Mouse (Mus musculus) left cerebral cortex, postnatal 14 days (tissue): ENCODE measurements around the gene Gnai2. TPM values are rescaled to one million over a fixed set of nuclear protein-coding genes. Genes with fewer than 3 reads are reported as not detected.

ENCODE experiments used
- DNase-seq, 2 experiments: peaks; one replicate each; pipeline ENCODE4 v3.0.0; 2021 to 2022; ENCODE audit warnings: low spot score in 2 of 2, mixed read lengths in 1 of 2
- intact Hi-C: fragments of 180-260 bp; cut with DNase I; formaldehyde crosslinking; loops from one replicate; pipeline ENCODE4 v1.15.1; 2025
- total RNA-seq, 2 experiments: library from RNA; stranded (reverse); gene quantifications; 2 replicates each; pipeline ENCODE4 v1.2.3; 2021

Gnai2 gene
- total RNA-seq, 2 experiments from 2014 or later = 205 to 220 TPM

DNA sequence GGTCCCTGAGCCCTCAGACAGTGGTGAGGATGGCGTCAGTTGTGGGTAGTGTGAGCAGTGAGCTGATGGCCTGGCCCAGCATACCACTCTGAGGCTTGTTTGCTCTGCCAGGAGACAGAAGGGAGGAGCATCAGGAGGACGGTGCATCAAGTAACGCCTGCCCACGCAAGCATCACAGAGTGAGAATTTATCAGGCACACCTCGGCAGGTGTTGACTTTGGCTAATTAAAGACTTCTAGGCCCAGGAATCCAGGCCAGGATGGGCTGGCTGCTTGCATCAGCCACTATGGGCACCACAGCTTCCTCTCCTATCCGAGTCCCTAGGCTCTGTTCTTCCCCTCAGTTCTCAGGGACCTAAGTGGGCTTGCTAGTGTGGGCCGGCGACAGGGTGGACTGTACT, 27.2 kb upstream of the Gnai2 start:
- intact Hi-C loops = no loop called here
- no peak for DNase-seq

DNA sequence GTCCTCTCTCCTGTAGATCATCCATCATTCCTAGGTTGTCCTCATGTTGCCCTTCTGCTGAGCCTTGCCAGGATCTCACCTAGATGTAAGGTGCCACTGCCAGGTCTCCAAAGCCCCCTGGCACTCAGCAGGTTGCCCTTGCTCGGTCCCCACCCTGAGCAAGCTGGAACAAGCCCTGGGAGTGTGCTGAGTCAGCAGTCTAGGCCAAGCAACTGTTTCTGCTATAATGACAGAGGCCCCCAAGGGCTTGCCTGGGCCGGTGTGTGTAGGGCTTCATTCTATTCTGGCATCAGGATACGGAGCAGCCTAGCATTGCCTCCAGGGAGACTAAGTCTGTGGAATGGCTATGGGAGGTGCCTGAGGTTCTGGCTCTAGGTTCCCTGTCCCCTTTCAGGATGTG, 25.6 kb upstream of the Gnai2 start:
- no peak for DNase-seq
- intact Hi-C loops = no loop called here

DNA sequence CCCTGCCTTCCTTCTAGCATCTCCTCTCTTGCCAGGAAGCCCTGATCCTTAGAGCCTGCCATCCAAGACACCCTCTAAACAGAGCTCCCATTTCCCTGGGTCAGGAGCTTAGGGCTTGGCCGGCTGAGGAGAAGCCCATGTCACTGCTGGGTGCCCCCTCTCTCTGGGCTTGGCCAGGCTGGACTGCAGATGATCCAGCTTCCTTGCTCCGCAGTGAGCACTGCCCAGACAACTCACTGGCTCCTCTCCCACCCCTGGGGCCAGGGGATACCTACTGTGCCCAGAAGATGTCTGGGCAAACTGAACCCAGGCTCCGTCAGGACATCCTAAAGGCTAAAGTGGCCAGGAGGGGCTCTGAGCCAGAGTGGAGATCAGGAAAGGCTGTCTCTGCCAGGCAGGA, 24.8 kb upstream of the Gnai2 start:
- intact Hi-C loops = no loop called here
- DNase-seq = no peak

DNA sequence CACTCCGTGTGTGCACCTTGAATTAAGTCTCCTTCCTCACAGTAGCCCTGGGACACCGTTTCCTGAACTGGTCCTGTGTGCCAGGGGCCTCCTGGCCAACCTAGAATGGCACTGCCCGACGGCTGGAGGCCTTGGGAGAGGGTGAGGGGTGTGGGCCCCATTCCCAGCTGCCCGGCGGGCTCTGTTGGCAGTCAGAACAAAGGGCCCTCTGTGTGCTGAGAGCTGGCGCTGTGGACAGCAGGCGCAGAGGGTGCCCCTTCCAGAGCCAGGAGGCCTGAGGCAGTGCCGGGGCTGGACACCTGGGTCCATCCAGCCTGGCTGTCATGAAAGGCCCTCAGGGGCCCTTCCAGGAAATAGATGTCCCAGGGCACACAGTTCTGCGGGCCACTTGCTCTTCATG, 24.4 kb upstream of the Gnai2 start:
- peak; percentile 63 to 73 for DNase-seq
- intact Hi-C loops = no loop called here

DNA sequence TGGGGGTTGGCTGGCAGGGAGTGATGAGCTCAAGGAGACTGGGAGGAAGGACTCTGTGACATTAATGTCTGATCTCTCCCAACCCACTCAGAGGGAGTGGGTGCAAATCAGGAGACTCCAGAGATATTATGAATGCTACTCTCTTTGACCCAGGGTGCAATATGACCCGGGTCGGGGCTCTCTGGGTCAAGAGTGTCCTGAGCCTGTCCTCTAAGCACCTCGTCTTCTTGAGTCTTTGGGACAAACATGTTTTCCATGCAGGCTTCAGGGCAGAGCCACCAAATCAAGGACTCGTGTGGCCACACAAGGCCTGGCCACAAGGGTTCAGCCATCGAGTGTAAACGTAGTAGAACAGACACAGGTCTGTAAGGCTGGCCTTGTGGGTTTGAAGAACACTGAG, 22.9 kb upstream of the Gnai2 start:
- no peak for DNase-seq
- intact Hi-C loops = no loop called here

DNA sequence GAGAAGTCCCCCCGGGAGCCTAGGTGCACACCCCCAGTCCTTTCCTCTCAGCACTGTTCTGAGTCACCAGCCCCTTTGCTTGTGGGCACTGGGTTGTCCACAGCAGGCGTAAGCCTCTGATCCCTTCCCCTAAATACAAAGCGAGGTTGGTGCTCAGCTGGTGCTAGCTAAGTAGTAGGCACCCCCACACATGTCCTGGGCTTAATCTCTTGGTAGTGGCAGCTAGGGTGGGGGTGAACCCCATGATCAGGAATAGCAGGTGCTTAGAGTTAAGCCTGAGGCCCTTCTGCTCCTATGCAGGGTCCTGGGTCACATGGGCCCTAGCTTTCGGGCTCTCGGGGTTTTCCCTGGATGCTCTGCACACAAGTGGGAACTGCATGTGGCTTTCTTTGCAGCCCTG, 22.0 kb upstream of the Gnai2 start:
- intact Hi-C loops = no loop called here
- no peak for DNase-seq

DNA sequence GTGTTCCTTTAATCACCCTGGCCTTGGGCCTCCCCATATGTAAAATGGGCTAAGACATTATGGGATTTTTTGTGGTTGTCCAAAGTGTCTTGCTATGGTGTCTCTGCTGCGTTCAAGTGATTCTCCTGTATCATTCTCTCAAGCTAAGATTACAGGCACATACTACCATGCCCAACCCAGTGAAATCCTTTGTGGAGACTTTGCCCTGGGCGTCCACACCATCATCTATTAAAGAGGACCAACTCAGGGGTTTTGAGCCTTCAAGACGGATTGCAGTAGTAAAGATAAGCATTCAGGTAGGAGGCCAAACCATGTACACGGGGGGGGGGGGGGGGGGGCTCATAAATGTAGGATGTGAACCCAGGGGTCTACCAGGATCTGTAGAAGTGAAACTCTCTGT, 19.4 kb upstream of the Gnai2 start:
- intact Hi-C loops = no loop called here
- no peak for DNase-seq

DNA sequence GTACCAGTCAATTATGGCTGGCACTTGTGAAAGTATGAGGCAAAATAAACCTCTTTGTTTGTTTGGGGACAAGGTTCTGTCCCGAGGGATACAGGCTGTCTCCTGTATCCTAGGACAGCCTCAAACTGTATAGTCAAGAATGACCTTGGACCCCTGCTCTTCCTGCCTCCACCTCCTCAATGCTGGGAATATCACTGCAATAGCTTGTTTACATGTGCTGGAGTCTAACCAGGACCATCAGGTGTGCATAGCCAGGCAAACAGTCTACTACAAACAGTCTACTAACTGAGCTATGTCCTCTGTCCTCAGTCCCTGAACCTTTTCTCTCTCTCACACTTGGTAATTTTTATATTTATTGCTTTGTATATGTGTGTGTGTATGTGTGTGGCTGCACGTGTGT, 18.3 kb upstream of the Gnai2 start:
- intact Hi-C loops = no loop called here
- DNase-seq = no peak

DNA sequence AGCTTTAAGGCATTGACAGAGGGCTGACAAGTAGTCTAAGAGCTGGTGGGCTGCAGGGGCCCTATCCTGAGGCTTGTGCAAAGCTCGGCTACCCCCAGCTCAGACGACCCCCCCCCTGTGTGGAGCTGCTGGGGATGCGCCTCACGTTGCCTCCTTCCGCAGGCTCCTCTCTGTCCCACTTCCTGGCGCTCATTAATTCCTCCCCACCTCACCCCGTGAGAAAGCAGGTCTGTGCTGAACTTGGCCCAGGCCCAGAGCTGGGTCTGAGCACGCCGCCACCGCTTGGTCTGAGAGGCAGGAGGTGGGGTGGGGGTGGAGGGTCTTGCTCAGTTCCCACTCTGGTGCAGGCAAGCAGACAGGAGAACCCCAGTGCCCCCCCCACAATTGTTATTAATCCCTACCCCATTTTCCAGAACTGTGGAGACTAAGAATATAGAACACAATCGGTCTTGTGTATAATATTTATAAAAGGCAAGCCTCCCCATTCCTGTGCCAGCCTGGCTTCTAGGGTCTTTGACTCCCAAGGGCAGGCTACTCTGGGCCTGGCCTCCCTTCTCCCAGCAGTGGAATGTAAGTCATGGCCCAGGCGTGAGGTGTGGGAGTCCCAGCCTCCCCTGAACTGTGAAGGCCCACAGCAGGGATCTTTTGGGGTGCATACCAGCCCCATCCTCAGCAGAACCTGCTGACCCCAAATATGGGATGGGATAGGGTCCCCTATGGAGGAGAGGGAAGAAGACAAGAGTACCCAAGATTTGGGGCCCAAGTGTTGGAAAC, 15.7 kb upstream of the Gnai2 start:
- DNase-seq = no peak
- intact Hi-C loops = no loop called here

DNA sequence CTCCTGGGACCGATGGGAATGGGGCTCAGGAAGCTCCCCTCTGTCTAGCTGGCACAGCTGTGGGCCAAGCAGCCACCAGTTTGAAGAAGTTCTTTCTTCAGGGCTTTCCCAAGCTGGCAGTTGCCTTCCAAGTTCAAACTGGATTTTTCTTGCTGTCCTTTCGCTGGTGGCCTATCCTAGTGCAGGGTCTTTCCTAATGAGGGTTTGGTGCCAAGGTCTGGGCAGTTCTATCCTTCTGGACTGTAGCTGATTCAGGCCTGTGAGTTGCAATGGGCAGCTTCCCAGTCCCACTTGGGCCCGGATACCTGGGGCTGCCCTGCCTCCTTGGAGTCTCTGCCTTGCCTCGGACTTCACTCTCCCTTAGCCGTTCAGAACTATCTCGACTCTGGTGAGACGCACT, 15.1 kb upstream of the Gnai2 start:
- intact Hi-C loops = no loop called here
- DNase-seq = no peak

DNA sequence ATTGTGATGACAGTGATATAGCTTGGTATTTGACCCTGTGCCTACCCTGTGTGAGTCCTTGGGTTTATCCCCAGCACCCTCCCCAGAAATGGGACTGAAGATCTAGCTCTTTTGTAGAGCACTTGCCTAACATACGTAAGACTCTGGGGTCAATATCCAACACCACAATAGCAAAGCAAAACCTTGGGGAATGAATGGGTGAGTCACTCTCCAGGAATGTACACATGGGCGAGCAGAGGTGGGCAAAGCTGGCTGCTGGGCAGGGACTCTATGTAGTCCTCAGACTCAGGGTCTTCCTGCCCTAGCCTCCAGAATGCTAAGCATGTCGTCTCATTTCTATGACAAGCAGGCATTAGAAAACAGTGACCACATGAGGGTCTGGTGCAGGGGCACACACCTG, 13.6 kb upstream of the Gnai2 start:
- intact Hi-C loops = loop anchor here (5.0 kb wide), 1 partner anchor 84 kb away; no protein-coding TSS in a partner anchor

DNA sequence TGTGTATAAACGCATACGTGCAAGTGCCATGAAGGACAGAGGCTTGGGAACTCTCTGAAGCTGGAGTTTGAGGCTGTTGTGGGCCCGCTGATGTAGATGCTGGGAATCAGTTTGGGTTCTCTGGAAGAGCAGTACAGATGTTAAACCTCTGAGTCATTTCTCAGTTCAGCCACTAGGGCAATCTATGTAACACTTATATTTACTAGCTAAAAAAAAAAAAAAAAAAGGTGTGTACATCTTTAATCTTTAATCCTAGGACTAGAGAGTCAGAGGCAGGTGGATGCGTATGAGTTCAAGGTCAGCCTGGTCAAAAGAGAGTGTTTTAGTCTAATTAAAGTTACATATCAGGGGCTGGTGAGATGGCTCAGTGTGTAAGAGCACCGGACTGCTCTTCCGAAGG, 11.8 kb upstream of the Gnai2 start:
- no peak for DNase-seq
- intact Hi-C loops = loop anchor here (5.0 kb wide), 1 partner anchor 85 kb away; no protein-coding TSS in a partner anchor

More for the DNA sequence above, 13.6 kb upstream of the Gnai2 start:
- DNase-seq = no peak

DNA sequence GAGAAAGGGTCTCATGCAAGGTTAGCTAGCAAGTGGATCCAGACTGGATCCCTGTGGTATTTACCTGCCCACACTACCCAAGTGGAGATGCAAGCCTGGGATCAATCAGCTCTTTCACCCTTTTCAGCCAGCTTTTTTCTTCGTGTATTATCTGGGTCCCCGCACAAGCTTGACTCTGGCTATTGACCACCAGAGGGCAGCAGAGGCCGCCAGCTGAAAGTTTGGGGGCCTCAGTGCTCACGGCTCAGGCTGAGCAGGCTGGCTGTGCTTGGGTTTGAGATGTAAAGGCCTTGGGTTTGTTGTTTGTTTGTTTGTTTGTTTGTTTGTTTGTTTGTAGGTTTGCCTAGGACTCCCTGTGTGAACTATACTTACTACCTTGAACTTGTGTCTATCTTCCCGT, 10.4 kb upstream of the Gnai2 start:
- intact Hi-C loops = loop anchor here (1.0 to 5.0 kb wide), 3 partner anchors 19 to 87 kb away; no protein-coding TSS in a partner anchor
- DNase-seq = peak in 1 of 2 experiments; percentile 85

DNA sequence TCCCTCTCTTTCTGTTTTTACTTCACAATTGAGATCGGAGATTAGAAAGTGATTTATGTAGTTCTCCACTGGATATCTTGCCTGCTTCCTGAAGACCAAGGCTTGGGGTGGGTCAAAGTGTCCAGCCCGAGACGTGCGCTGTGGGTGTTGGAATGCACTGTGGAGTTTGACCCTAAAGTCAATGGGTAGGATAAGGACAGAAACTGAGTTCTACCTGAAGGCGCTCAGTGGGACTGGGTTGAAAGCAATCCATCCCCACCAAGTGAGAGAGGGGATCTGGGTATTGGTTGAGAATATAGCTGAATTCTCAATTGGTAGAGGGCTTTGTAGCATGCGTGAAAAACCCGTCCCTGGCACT, 10.0 kb upstream of the Gnai2 start:
- no peak for DNase-seq

DNA sequence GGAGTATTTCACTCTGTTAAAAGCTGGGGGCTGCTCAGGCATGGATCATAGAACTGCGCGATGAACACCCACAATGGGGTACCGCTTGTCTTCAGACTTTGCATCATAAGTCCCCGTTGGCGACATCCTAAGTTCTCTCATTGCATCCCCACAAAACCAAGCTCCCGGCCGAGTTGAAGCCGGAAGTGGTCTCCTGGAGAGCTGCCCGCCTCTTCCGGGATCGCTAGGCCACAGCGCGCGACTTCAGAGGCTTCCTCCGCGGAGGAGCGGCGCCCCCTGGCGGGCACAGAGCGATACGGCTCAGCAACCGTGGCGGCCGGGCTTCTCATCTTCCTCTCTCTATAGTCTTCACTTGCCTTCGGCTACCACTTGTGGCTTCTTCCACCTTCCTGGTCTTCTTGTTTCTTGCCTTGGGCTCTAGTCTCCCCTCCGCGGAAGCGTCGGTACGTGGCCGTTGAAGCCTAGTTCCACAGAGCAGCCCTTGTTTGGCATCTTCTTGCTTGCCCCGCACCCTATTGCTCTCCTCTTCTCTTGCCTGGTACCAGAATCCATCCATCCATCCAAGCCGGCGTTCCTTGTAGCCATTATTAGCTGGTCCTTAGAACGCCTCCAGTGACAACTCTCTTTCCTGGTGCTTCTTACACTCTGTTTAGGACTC, 9.5 kb upstream of the Gnai2 start:
- peak; percentile 87 to 93 for DNase-seq
- intact Hi-C loops = loop anchor here (1.0 to 5.0 kb wide), 4 partner anchors 18 to 88 kb away; no protein-coding TSS in a partner anchor

More for the DNA sequence above, 10.0 kb upstream of the Gnai2 start:
- intact Hi-C loops = loop anchor here (1.0 to 5.0 kb wide), 3 partner anchors 18 to 87 kb away; no protein-coding TSS in a partner anchor

DNA sequence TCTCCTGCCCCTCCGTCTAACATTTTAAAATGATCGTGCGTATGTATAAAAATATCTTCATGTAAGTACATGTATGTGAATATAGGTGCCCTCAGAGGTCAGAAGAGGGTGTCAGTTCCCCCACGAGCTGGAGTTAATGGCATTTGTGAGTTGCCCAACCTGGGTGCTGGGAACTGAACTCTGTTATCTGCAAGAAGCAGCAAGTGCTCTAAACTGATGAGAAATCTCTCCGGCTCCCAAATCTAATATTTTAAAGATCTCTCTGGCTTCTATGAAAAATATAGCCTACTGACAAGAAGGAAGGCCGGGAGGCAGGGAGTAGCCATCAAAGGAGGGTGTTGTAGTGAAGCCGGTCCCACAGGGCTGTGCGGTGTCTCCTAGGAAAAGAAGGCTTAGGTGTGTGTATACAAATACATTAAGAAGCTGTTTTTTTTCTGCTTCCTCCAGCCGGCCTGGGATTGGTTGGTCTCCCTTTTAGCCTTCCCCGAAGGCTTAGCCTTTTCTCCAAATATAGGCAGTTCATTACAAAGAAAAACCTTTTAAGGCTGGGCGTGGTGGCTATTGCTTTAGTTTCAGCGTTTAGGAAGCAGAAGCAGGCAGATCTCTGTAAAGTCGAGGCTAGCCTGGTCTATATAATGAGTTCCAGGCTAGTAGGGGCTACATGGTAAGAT, 8.5 kb upstream of the Gnai2 start:
- intact Hi-C loops = loop anchor here (1.0 to 2.0 kb wide), 2 partner anchors 17 to 41 kb away; no protein-coding TSS in a partner anchor
- no peak for DNase-seq

DNA sequence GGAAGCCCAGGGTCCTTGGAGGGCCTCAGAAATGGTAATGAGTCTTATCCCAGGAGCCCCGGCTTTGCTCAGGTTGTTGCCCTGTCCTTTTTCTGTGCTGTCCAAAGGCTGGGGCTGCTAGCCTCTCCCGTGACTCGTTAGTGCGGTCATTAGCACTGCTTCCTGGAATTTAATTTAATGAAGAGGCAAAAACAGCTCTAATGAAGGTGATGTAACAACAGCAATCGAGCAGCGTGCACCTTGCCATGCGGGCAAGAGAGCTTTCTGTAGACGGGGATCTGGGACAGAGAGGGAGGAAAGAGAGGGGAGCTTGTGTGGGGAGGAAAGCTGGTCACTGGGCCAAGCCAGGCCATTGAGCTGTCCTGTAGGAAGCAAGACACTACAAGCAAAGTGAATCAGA, 6.5 kb upstream of the Gnai2 start:
- intact Hi-C loops = no loop called here
- no peak for DNase-seq

DNA sequence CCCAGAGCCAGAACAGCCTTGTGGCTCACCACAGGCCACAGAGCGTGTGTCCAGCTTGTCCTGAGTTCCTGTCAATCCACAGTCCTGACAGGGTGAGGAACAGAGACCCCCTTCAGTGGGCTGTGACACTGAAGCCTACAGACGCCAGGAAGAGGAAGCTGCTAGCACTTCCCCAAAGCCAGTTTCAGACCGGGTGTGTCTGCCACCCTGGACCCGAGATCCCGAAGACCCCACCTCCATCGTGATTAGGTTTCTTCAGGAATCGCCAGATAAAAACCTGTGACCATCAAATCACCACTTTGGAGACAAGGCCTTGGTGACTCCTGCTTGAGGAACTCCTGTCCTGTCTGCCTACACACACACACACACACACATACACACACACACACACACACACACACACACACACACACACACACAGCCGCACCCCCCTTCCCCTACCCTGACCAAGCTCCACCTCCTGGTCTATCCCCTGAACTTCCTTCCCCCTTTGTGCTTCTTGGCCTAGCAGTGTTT, 5.1 kb upstream of the Gnai2 start:
- intact Hi-C loops = no loop called here
- DNase-seq = no peak

DNA sequence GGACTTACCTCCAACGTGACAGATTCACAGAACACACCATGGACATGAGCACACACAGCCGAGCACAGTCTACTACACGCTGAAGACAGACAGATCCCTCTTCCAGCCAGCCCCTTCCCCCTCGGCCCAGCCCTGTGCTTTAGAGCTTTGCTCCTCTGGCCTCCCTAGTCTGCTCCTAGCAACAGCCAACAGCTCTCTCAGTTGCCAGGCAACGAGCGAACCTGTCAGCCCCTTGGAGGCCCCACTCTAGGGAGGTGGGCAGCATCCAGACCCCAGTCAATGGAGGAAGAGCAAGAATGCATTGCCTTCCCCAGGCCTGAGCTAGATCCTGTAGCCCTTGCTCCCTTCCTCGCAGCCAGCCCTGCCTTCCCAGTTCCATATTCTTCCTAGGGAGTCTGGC, 1.9 kb upstream of the Gnai2 start:
- no peak for DNase-seq
- intact Hi-C loops = no loop called here
